Mouse (Mus musculus) kidney, adult 2 months (tissue): ENCODE data around the gene Prkce. TPM values are rescaled to one million over a fixed set of nuclear protein-coding genes. Genes with fewer than 3 reads are reported as not detected.

Experiments used
- DNase-seq: peaks from one replicate; pipeline ENCODE4 v3.0.0; 2021
- H3K27ac ChIP-seq: fragments of 200-500 bp; 2 replicates; pipeline ENCODE4 v1.5.1; 2012; ENCODE audit warnings: low read depth, low read length, control low read depth, inconsistent platforms; ENCODE audit not compliant: insufficient read depth
- H3K27me3 ChIP-seq: fragments of 200-500 bp; replicated peaks from 2 replicates; pipeline ENCODE4 v1.6.1; 2012; ENCODE audit warnings: mild to moderate bottlenecking, moderate library complexity, low read length, inconsistent platforms; ENCODE audit not compliant: control insufficient read depth, insufficient read depth
- H3K36me3 ChIP-seq: fragments of 200-500 bp; 2 replicates; pipeline ENCODE4 v1.6.1; 2012; ENCODE audit warnings: mild to moderate bottlenecking, moderate library complexity, low read length, inconsistent platforms; ENCODE audit not compliant: control insufficient read depth, insufficient read depth
- H3K4me1 ChIP-seq: fragments of 200-500 bp; 2 replicates; pipeline ENCODE4 v1.6.1; 2011; ENCODE audit warnings: low read length; ENCODE audit not compliant: control insufficient read depth, insufficient read depth
- H3K4me3 ChIP-seq: fragments of 200-500 bp; 2 replicates; pipeline ENCODE4 v1.5.1; 2011; ENCODE audit warnings: mild to moderate bottlenecking, low read depth, low read length, control low read depth; ENCODE audit not compliant: insufficient read depth
- CTCF ChIP-seq: fragments of 200-500 bp; conservative IDR thresholded peaks from 2 replicates; pipeline ENCODE4 v1.5.1; 2011; ENCODE audit warnings: low read depth, mild to moderate bottlenecking, control low read depth, low read length, moderate library complexity, mixed read lengths; ENCODE audit not compliant: insufficient read depth, insufficient read length
- POLR2A ChIP-seq: fragments of 200-500 bp; IDR thresholded peaks from one replicate; pipeline ENCODE4 v1.6.1; 2011; ENCODE audit warnings: low read depth, low read length, control low read depth
- WGBS: fragments of 180-500 bp; shearing (Covaris S2); methylation state at CpG from one replicate; pipeline ENCODE4 v1.1.7; 2018; 5-methylcytosine and 5-hydroxymethylcytosine counted together
- polyA plus RNA-seq: library from polyadenylated mRNA; depleted of rRNA; stranded (reverse); fragments of >200 nt; gene quantifications from 2 replicates; pipeline ENCODE4 v1.2.3, GENCODE M21; 2012

Prkce gene
- polyA plus RNA-seq, 1 experiment, result 6.1 TPM

- H3K27me3 ChIP-seq, result no peaks in the 10 kb centered on the region
- no peaks in the 10 kb centered on the region for H3K36me3 ChIP-seq
- WGBS, result 79% methylated on average over 8 of the region's 8 CpGs
- no peak within 1 kb of the TSS for H3K4me3 ChIP-seq
- peak; percentile 61 for DNase-seq
- peak within 1 kb of the TSS; percentile 15; the same call in 1 of the 2 replicates for H3K27ac ChIP-seq
- TF ChIP-seq POLR2A, result no peak
- TF ChIP-seq CTCF, result no peak
- peaks cover 6% of the 10 kb centered on the region; the same call in 1 of the 2 replicates for H3K4me1 ChIP-seq
Measured at GRCm38 (mm10) chr17:86505183-86505631, 337.6 kb downstream of the Prkce start, which contains the start of gene Gm10309. TSS of gene Gm10309 (minus strand) at chr17:86505232.

GRCm38 (mm10) chr17:86506881-86507280 is 339.3 kb downstream of the Prkce start:
- TF ChIP-seq POLR2A, result no peak
- no peak for TF ChIP-seq CTCF
- Histone ChIP-seq H3K27ac (peak overlapping the region; percentile 97), H3K27me3 (no peaks in the 10 kb centered on the region), H3K36me3 (no peaks in the 10 kb centered on the region), H3K4me1 (peaks cover 3% of the 10 kb centered on the region; the same call in 1 of the 2 replicates), H3K4me3 (0 out of 2 replicates have a peak overlapping the region, but pooled peaks have one; percentile 22)
- peak; percentile 25 for DNase-seq
- WGBS, result 58% methylated on average over 5 of the region's 5 CpGs

GRCm38 (mm10) chr17:86507342-86508211 is 340.0 kb downstream of the Prkce start:
- Histone ChIP-seq H3K4me1 (peaks cover 3% of the 10 kb centered on the region; the same call in 1 of the 2 replicates), H3K27ac (peak overlapping the region; percentile 88), H3K36me3 (no peaks in the 10 kb centered on the region), H3K4me3 (no peak overlapping the region), H3K27me3 (no peaks in the 10 kb centered on the region)
- no peak for TF ChIP-seq CTCF
- no peak for TF ChIP-seq POLR2A
- 63% methylated on average over 19 of the region's 19 CpGs for WGBS
- DNase-seq, result peak; percentile 82

GRCm38 (mm10) chr17:86508212-86508490 is 340.6 kb downstream of the Prkce start:
- DNase-seq, result no peak
- TF ChIP-seq POLR2A, result no peak
- TF ChIP-seq CTCF, result no peak
- WGBS, result 90% methylated on average over 3 of the region's 3 CpGs
- H3K27ac ChIP-seq, result peak overlapping the region; percentile 88
- no peak overlapping the region for H3K4me3 ChIP-seq
- no peaks in the 10 kb centered on the region for H3K36me3 ChIP-seq
- H3K4me1 ChIP-seq, result peaks cover 3% of the 10 kb centered on the region; the same call in 1 of the 2 replicates
- H3K27me3 ChIP-seq, result no peaks in the 10 kb centered on the region

GRCm38 (mm10) chr17:86509871-86510270 is 342.3 kb downstream of the Prkce start:
- Histone ChIP-seq H3K4me3 (no peak overlapping the region), H3K36me3 (no peaks in the 10 kb centered on the region), H3K27ac (no peak overlapping the region), H3K27me3 (no peaks in the 10 kb centered on the region), H3K4me1 (no peaks in the 10 kb centered on the region; the same call in 1 of the 2 replicates)
- TF ChIP-seq CTCF (no peak), POLR2A (no peak)
- WGBS, result 42% methylated on average over 5 of the region's 5 CpGs
- peak; percentile 50 for DNase-seq

- Histone ChIP-seq H3K4me1 (no peaks in the 10 kb centered on the region; the same call in 1 of the 2 replicates), H3K27me3 (no peaks in the 10 kb centered on the region), H3K4me3 (no peak overlapping the region), H3K36me3 (no peaks in the 10 kb centered on the region), H3K27ac (no peak overlapping the region)
- 66% methylated on average over 13 of the region's 13 CpGs for WGBS
- DNase-seq, result peak; percentile 47
- TF ChIP-seq POLR2A, result no peak
- TF ChIP-seq CTCF, result no peak
Measured at GRCm38 (mm10) chr17:86514974-86515620, 347.5 kb downstream of the Prkce start.

GRCm38 (mm10) chr17:86516630-86517029 is 349.0 kb downstream of the Prkce start:
- H3K27me3 ChIP-seq, result no peaks in the 10 kb centered on the region
- no peak overlapping the region for H3K4me3 ChIP-seq
- no peak for TF ChIP-seq CTCF
- no peak for TF ChIP-seq POLR2A
- no peaks in the 10 kb centered on the region; the same call in 1 of the 2 replicates for H3K4me1 ChIP-seq
- H3K27ac ChIP-seq, result no peak overlapping the region
- no peaks in the 10 kb centered on the region for H3K36me3 ChIP-seq
- WGBS, result 80% methylated on average over 5 of the region's 5 CpGs
- no peak for DNase-seq
